Mouse (Mus musculus) limb, embryonic 11.5 days (tissue): Measurements from ENCODE around the gene Crlf1. TPM values are rescaled to one million over a fixed set of nuclear protein-coding genes. Genes with fewer than 3 reads are reported as not detected.
A peak's percentile ranks its signal among the peaks of the same experiment; 100 is the strongest.

Experiments used
- ATAC-seq: fragments of 200-750 bp; cut with Nextera tagmentation; 2 replicates; pipeline ENCODE4 v1.8.0; 2017; ENCODE audit warnings: low read depth; ENCODE audit not compliant: insufficient number of reproducible peaks, low FRiP score, low TSS enrichment
- DNase-seq: peaks from one replicate; pipeline ENCODE4 v3.0.0-alpha.2; 2015; ENCODE audit warnings: low spot score
- H3K27ac ChIP-seq: fragments of 300-500 bp; sonication (generic); replicated peaks from 2 replicates; pipeline ENCODE4 v1.5.1; 2014; ENCODE audit warnings: low read depth, mild to moderate bottlenecking, low read length
- H3K27me3 ChIP-seq: fragments of 300-500 bp; sonication (generic); 2 replicates; pipeline ENCODE4 v1.6.1; 2014; ENCODE audit warnings: mild to moderate bottlenecking, low read length, mixed read lengths; ENCODE audit not compliant: control insufficient read depth, insufficient read depth
- H3K36me3 ChIP-seq: fragments of 300-500 bp; sonication (generic); 2 replicates; pipeline ENCODE4 v1.6.1; 2014; ENCODE audit warnings: mild to moderate bottlenecking, low read length, moderate library complexity, mixed read lengths; ENCODE audit not compliant: control insufficient read depth, insufficient read depth
- H3K4me1 ChIP-seq: fragments of 300-500 bp; sonication (generic); 2 replicates; pipeline ENCODE4 v1.6.1; 2014; ENCODE audit warnings: low read length, mixed read lengths; ENCODE audit not compliant: control insufficient read depth, insufficient read depth
- H3K4me2 ChIP-seq: fragments of 300-500 bp; sonication (generic); 2 replicates; pipeline ENCODE4 v1.6.1; 2014; ENCODE audit warnings: low read depth, mild to moderate bottlenecking, moderate library complexity; ENCODE audit not compliant: severe bottlenecking
- H3K4me3 ChIP-seq: fragments of 300-500 bp; sonication (generic); 2 replicates; pipeline ENCODE4 v1.5.1; 2014; ENCODE audit warnings: low read depth, low read length
- H3K9ac ChIP-seq: fragments of 300-500 bp; sonication (generic); 2 replicates; pipeline ENCODE4 v1.6.1; 2014; ENCODE audit warnings: mild to moderate bottlenecking, low read length
- H3K9me3 ChIP-seq: fragments of 300-500 bp; sonication (generic); 2 replicates; pipeline ENCODE4 v1.6.1; 2016; ENCODE audit warnings: low read length; ENCODE audit not compliant: control insufficient read depth
- WGBS: fragments of 180-500 bp; shearing (Covaris S2); extraction: QIAGEN DNeasy Blood & Tissue Kit; methylation state at CpG from one replicate; pipeline ENCODE4 v1.1.7; 2014; 5-methylcytosine and 5-hydroxymethylcytosine counted together
- polyA plus RNA-seq: library from polyadenylated mRNA; unstranded; fragments of >200 nt; fragmentation: Nextera tagmentation; extraction: Ambion mirVana; gene quantifications from 2 replicates; pipeline ENCODE4 v1.2.1, GENCODE M21; 2014

Crlf1 gene
- polyA plus RNA-seq, 1 experiment from 2014 or later = 85.8 TPM

DNA sequence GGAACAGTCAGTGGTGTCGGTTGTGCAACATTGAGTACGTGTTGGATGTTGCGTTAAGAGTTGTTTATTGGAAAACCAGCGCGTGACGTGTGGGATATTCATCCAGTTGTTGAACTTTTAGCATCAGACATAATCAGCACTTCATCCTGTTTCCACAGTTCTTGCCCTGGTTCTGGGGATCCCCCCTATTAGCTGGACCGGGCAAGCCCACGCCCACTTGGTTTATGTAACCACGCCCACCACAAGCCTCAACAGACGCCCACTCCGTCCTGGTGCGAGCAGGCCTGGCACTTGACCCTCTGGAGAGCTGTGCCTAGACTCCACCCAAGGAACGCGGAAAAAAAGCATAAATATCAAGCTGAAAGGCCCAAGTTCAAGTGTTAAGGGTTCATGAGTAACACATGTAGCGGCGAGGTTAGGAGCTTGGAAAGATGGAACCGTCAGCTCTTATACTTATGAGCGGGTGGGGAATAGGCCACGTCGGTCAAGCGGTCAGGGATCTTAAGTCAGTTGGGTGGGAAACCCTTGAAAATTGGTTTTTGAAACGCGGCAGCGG lies 45.1 kb downstream of the Crlf1 start:
- WGBS = 17% methylated on average over 24 of the region's 24 CpGs
- ATAC-seq (peak; percentile 9), DNase-seq (peak; percentile 63)
- H3K36me3 ChIP-seq = peaks cover 12% of the 10 kb centered on the region
- peak overlapping the region; percentile 71 for H3K4me2 ChIP-seq
- H3K9ac ChIP-seq = peak overlapping the region; percentile 49
- H3K4me3 ChIP-seq = peak overlapping the region; percentile 84
- no peaks in the 10 kb centered on the region for H3K27me3 ChIP-seq
- H3K4me1 ChIP-seq = peaks cover 9% of the 10 kb centered on the region
- H3K9me3 ChIP-seq = no peaks in the 10 kb centered on the region
- H3K27ac ChIP-seq = peak overlapping the region; percentile 30; the same call in 1 of the 2 replicates

DNA sequence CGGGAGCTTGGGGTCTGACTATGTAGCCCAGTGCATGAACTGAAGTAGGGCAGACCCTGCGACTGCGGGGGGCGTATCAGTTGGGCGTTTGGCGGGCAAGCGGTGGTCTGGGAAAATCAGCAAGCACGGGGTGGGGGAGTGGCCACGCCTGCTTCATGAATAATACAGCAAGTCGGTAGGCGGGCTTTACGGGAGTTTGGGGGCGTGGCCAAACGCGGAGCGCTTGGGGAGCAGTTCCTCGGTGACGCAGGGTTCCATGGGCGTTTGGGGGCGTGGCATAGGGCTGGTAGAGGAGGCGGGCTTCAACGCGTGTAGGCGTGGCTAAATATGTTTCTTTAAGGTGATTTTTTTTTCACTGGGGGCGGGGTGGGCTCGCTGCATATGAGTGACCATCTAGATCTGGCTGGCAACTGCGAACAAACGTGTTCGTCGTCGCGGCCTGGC lies 45.7 kb downstream of the Crlf1 start:
- peaks cover 10% of the 10 kb centered on the region for H3K36me3 ChIP-seq
- no peaks in the 10 kb centered on the region for H3K27me3 ChIP-seq
- H3K27ac ChIP-seq = peak overlapping the region; percentile 62; the same call in 1 of the 2 replicates
- peak overlapping the region; percentile 84 for H3K4me3 ChIP-seq
- H3K9me3 ChIP-seq = no peaks in the 10 kb centered on the region
- ATAC-seq (peak; percentile 73), DNase-seq (peak; percentile 100)
- under 1% methylated on average over 32 of the region's 32 CpGs for WGBS
- H3K4me2 ChIP-seq = peak overlapping the region; percentile 71
- H3K9ac ChIP-seq = peak overlapping the region; percentile 49
- H3K4me1 ChIP-seq = peaks cover 9% of the 10 kb centered on the region

DNA sequence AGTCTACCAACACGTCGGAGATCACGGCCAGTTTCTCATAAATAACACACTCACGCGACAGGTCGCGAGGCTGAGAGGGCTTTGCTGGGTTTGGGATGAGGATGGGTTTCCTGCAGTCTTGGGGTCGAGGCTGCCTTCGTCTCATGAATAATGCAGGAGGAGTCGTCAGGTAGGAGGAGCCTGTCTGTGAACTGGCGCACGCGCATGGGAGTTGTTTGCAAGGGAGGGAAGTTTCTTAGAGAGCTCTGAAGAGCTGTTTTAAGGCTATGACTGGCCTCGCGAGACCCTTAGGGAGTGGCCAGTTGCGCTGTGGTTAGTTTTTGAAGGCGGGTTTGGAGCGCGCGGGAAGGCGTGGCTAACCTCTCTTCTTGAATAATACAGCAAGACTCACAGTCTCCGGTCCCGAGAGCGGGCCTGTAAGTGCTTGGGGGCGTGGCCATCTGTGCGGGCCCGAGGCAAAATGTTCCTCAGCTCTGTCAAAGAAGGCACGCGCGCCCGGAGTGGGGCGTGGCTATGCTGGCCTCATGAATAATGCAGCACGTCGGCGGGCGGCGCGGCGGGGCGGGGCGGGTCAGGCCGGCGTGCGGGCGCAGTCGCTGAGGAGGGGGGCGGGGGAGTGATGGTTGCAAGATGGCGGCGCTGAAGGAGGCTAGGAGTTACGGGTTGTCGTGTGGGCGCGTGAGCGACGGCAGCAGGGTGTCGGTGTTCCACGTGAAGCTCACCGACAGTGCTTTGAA lies 46.3 kb downstream of the Crlf1 start, which contains the start of gene Ell:
Gene Ell, plus strand, starts transcription at position 381 of the 737 bp plus-strand sequence.
- H3K9me3 ChIP-seq = no peaks in the 10 kb centered on the region
- peak; percentile 86 for ATAC-seq
- peak within 1 kb of the TSS; percentile 78 for H3K9ac ChIP-seq
- peak within 1 kb of the TSS; percentile 84 for H3K4me3 ChIP-seq
- peak within 1 kb of the TSS; percentile 62 for H3K27ac ChIP-seq
- peaks cover 9% of the 10 kb centered on the region for H3K4me1 ChIP-seq
- peak; percentile 100 for DNase-seq
- peak within 1 kb of the TSS; percentile 71 for H3K4me2 ChIP-seq
- H3K27me3 ChIP-seq = no peaks in the 10 kb centered on the region
- peaks cover 8% of the 10 kb centered on the region for H3K36me3 ChIP-seq
- WGBS = under 1% methylated on average over 58 of the region's 58 CpGs

DNA sequence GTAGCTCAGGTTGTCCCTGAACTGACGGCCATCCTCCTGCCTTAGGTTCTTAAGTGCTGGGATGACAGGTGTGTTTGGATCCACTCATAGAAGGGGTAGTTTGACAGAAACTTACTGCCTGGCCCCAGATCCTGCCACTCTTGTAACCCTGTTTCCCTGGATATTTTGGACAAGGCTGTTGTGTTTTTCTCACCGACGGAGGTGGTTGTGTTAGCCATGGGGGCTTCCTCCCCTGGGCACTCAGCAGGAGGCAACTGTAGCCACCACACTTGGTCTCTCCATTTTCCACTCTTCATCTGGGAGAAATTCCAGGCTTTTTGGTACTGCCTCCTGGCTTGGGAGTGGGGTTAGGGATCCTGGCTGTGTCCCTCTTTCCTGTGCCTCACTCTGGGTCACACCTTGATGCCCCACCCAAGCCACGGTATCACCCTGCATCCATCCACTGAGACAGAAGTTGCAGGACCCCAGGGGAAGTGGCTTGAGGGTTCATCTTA lies 47.1 kb downstream of the Crlf1 start:
- peaks cover 4% of the 10 kb centered on the region for H3K36me3 ChIP-seq
- 12% methylated on average over 4 of the region's 4 CpGs for WGBS
- peaks cover 9% of the 10 kb centered on the region for H3K4me1 ChIP-seq
- H3K9ac ChIP-seq = peak overlapping the region; percentile 78
- no peak overlapping the region for H3K27ac ChIP-seq
- H3K9me3 ChIP-seq = no peaks in the 10 kb centered on the region
- ATAC-seq = no peak
- peak overlapping the region; percentile 84 for H3K4me3 ChIP-seq
- H3K4me2 ChIP-seq = peak overlapping the region; percentile 71
- no peak for DNase-seq
- H3K27me3 ChIP-seq = no peaks in the 10 kb centered on the region

DNA sequence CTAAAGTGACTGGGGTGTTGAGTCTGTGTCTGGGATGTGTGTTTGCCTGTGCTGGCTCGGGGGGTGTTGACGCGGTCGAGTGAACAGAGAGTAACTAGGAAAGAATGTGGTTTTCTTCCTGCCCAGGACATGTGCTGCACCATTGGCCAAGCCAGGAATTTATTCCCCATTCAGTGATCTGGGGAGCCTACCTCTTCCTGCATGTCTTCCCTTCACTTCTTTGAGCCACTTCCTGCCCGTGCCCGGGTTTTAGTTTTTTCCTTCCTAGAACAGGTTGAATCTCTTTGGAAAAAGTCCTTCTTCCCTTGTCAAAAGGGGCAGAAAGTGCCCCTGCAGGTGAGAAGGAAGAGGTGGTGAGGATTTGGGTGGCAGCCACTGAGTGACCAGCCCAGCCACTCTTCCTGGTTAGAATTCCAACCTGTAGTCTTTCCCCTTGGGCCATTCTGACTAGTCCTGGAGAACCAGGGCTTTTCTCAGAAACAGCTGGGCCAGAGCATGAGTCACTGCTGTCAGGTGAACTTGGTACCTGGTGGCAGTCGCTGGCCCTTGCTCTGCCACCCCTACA lies 47.6 kb downstream of the Crlf1 start:
- peak overlapping the region; percentile 78 for H3K9ac ChIP-seq

DNA sequence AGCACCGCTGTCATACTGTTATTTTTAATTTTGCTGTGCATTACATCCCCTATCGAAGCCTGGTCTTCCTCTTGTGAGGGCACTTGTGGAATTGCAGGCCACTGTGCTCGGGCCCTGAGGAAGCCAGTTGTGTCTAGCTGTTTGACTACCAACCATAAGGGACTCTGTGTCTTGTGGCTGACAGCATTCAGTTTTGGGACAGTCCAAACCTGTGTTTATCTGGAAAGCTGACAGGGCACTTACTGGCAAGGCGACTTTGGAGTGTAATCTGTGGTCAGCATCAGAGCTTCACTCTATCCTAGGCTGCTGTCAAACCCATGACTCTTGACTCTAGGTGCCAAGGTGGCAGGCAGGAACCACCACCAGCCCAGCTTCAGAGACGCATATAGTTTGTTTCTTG lies 48.1 kb downstream of the Crlf1 start:
- Histone ChIP-seq H3K9ac (no peak overlapping the region), H3K4me2 (peak overlapping the region; percentile 71; the same call in 1 of the 2 replicates), H3K27me3 (no peaks in the 10 kb centered on the region), H3K4me3 (peak overlapping the region; percentile 84), H3K9me3 (no peaks in the 10 kb centered on the region), H3K27ac (no peak overlapping the region), H3K36me3 (no peaks in the 10 kb centered on the region; the same call in 1 of the 2 replicates), H3K4me1 (peaks cover 9% of the 10 kb centered on the region)
- ATAC-seq (no peak), DNase-seq (no peak)
- 87% methylated on average over 5 of the region's 5 CpGs for WGBS

More for the DNA sequence above, 47.6 kb downstream of the Crlf1 start:
- Histone ChIP-seq H3K4me2 (peak overlapping the region; percentile 71), H3K27ac (no peak overlapping the region), H3K9me3 (no peaks in the 10 kb centered on the region), H3K4me1 (peaks cover 9% of the 10 kb centered on the region), H3K27me3 (no peaks in the 10 kb centered on the region), H3K4me3 (peak overlapping the region; percentile 84), H3K36me3 (peaks cover 1% of the 10 kb centered on the region; the same call in 1 of the 2 replicates)
- no peak for DNase-seq
- 82% methylated on average over 7 of the region's 7 CpGs for WGBS
- ATAC-seq = no peak

DNA sequence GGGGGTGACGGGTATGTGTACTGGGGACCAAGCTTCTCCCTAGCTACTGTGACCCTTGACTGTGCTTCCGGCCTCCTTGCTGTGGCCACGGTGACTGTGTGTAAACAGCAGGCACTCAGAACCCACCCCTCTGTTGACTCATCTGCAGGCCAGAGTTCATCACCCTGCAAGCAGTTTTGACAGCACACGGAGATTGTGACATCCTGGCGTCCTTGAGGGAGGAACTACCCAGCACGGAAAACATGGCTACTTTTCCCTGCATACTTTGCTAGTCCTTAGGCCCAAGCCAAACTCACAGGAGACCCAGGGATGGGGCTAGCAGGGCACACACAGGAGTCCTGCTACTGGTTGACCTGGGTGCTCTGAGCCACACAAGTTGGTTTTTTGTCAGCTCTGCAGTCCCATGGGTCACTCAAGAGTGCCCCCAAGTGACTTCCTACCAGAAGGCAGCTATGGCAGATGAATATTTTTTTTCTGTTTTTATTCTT lies 51.3 kb downstream of the Crlf1 start:
- no peaks in the 10 kb centered on the region for H3K9me3 ChIP-seq
- ATAC-seq (no peak), DNase-seq (no peak)
- 71% methylated on average over 6 of the region's 6 CpGs for WGBS
- peaks cover 9% of the 10 kb centered on the region for H3K4me1 ChIP-seq
- no peak overlapping the region for H3K27ac ChIP-seq
- no peaks in the 10 kb centered on the region; the same call in 1 of the 2 replicates for H3K36me3 ChIP-seq
- no peak overlapping the region for H3K9ac ChIP-seq
- no peaks in the 10 kb centered on the region for H3K27me3 ChIP-seq
- no peak overlapping the region for H3K4me3 ChIP-seq
- H3K4me2 ChIP-seq = no peak overlapping the region

DNA sequence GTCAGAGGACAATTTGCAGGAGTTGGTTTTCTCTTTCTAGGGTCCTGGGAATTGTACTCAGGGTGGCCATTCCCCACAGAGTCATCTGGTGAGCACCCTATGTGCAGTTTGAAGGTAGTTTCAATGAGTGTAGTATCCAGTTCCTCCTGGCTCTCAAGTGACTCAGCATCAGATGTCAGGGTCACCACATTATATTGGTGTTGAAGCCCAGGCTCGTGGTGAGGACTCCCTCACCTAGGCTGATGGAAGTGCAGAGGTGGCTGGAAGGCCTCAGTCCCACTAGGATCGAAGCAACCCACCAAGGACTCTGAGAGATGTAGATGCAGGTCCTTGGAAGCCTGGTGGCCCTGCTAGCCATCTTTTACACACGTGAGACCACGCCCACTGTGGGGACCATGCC lies 53.5 kb downstream of the Crlf1 start:
- Histone ChIP-seq H3K4me3 (no peak overlapping the region), H3K9ac (no peak overlapping the region), H3K4me2 (no peak overlapping the region), H3K4me1 (no peaks in the 10 kb centered on the region), H3K27ac (no peak overlapping the region), H3K9me3 (no peaks in the 10 kb centered on the region), H3K36me3 (no peaks in the 10 kb centered on the region; the same call in 1 of the 2 replicates), H3K27me3 (no peaks in the 10 kb centered on the region)
- DNase-seq (no peak), ATAC-seq (no peak)
- WGBS = 90% methylated on average over 4 of the region's 4 CpGs
